Mouse (Mus musculus): ENCODE data around the gene Lzts2. TPM values are rescaled to one million over a fixed set of nuclear protein-coding genes. Genes with fewer than 3 reads are reported as not detected.

The Lzts2 gene
- polyA plus RNA-seq, 1 experiment from 2014 or later = 38.0 TPM

DNA sequence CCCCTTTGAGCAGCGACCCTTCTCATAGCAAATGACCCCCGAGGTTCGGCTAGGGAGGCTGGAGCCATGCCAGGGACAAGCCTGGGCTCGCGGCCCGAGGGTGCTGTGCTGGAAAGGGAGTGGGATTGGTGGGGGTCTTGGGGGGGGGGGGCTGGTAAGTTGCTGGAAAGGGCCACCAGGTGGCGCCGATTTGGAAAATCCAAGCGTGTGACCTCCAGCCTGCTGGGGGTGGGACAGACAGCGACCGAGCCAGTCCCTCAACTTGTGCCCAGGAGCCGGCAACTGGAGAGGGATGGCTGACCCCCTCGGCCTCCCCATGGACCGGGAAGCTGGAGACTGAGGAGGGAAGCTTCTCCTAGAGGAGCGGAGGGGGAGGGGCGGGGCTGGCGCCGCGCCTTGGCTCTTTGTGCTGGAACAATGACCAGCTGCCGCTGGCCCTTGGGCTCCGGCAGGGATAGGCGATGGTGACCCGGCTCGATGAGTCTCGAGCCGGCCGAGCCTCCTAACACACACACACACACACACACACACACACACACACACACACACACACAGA is 3.1 kb downstream of the Lzts2 start:
- H3K4me2 ChIP-seq (ENCODE audit: low read depth, low read length) = peak overlapping the region; percentile 96
- under 1% methylated on average over 26 of the region's 27 CpGs for WGBS
- peaks cover 6% of the 10 kb centered on the region for H3K36me3 ChIP-seq (ENCODE audit: control insufficient read depth, insufficient read depth)
- peaks cover 53% of the 10 kb centered on the region for H3K4me1 ChIP-seq (ENCODE audit: control insufficient read depth, insufficient read depth, low read length)
- H3K9me3 ChIP-seq (replicated peaks; ENCODE audit: control insufficient read depth, low read length) = no peaks in the 10 kb centered on the region
- no peaks in the 10 kb centered on the region for H3K27me3 ChIP-seq (ENCODE audit: control insufficient read depth, insufficient read depth, low read length)
- H3K27ac ChIP-seq (ENCODE audit: low read length) = peak overlapping the region; percentile 100
- H3K9ac ChIP-seq (ENCODE audit: low read length) = peak overlapping the region; percentile 95
- peak; percentile 49 for ATAC-seq (replicated peaks; ENCODE audit: extremely low read depth, insufficient read depth, low FRiP score)
- peak overlapping the region; percentile 79 for H3K4me3 ChIP-seq (ENCODE audit: low read length)

DNA sequence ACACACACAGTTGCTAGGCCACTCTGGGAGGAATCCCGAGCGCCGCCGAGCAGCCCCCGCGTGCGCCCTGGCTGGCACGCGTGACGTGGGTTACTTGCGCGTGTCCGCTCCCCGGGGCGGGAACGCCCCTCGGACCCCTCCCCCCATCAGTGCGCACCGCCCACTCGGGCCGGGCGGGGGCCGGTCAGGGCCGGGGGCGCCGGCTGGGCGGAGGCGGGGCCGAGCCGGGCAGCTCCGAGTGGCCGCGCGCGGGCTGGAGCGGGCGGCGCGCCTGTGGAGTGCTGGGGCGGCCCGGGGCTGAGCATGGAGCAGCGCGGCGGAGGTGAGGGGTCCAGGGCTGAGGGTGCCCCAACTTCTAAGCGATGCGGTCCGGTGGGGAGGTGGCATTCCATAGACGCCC is 3.7 kb downstream of the Lzts2 start:
- ATAC-seq (replicated peaks; ENCODE audit: extremely low read depth, insufficient read depth, low FRiP score) = peak; percentile 65
- Histone ChIP-seq H3K27ac (ENCODE audit: low read length) (peak overlapping the region; percentile 100), H3K36me3 (ENCODE audit: control insufficient read depth, insufficient read depth) (peaks cover 9% of the 10 kb centered on the region), H3K27me3 (ENCODE audit: control insufficient read depth, insufficient read depth, low read length) (no peaks in the 10 kb centered on the region), H3K4me1 (ENCODE audit: control insufficient read depth, insufficient read depth, low read length) (peaks cover 50% of the 10 kb centered on the region), H3K9ac (ENCODE audit: low read length) (peak overlapping the region; percentile 95), H3K4me3 (ENCODE audit: low read length) (peak overlapping the region; percentile 79), H3K4me2 (ENCODE audit: low read depth, low read length) (peak overlapping the region; percentile 96), H3K9me3 (replicated peaks; ENCODE audit: control insufficient read depth, low read length) (no peaks in the 10 kb centered on the region)
- under 1% methylated on average over 45 of the region's 48 CpGs for WGBS

DNA sequence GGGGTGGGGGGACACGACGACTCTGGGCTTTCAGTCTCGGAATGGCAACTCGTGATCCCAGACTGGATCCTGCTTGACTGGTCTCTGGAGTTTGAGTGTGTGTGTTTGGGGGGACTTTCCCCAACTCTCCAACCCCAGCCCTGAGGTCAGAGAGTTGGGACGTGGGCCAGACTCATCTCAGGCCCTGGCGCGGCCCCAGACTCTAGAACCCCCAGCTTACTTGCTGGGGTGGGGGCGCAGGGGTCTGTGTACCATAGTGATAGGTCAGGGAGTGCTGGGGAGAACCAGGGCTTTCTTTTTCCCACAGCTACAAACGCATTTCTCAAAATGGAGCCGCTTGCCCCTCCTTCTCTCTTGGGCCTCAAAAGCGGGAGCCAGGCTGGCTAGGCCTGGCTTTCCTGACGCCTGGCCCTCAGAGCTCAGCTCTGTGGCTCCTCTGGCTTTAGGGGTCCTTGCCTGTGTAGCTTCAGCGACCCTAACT is 4.2 kb downstream of the Lzts2 start:
- Histone ChIP-seq H3K36me3 (ENCODE audit: control insufficient read depth, insufficient read depth) (peaks cover 9% of the 10 kb centered on the region), H3K4me1 (ENCODE audit: control insufficient read depth, insufficient read depth, low read length) (peaks cover 47% of the 10 kb centered on the region), H3K27ac (ENCODE audit: low read length) (peak overlapping the region; percentile 100), H3K9ac (ENCODE audit: low read length) (peak overlapping the region; percentile 95), H3K4me3 (ENCODE audit: low read length) (peak overlapping the region; percentile 79), H3K27me3 (ENCODE audit: control insufficient read depth, insufficient read depth, low read length) (no peaks in the 10 kb centered on the region), H3K4me2 (ENCODE audit: low read depth, low read length) (peak overlapping the region; percentile 96), H3K9me3 (replicated peaks; ENCODE audit: control insufficient read depth, low read length) (no peaks in the 10 kb centered on the region)
- no peak for ATAC-seq (replicated peaks; ENCODE audit: extremely low read depth, insufficient read depth, low FRiP score)
- 3% methylated on average over 13 of the region's 13 CpGs for whole genome bisulfite sequencing

DNA sequence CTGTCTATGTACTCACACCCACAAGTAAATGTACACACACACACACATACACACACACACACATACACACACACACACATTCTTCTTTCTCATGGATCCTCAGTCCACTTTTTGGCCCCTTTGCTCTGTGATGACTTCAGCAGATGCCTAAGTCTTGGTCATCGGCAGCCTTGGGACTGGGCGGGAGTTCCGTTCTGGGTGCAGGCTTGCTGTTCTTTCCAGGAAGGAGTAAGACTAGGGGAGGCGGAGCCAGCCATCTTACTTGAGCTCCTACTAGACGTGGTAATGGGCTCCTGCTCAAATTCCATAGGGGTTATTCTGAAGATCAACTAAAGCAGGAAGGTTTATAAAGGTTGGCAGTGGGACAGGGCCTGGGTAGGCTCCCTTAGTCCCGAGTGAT is 6.1 kb downstream of the Lzts2 start:
- H3K9ac ChIP-seq (ENCODE audit: low read length) = peak overlapping the region; percentile 27
- 54% methylated on average over 6 of the region's 6 CpGs for WGBS
- no peaks in the 10 kb centered on the region for H3K9me3 ChIP-seq (replicated peaks; ENCODE audit: control insufficient read depth, low read length)
- H3K4me2 ChIP-seq (ENCODE audit: low read depth, low read length) = peak overlapping the region; percentile 38
- no peak overlapping the region; the same call in 1 of the 2 replicates for H3K27ac ChIP-seq (ENCODE audit: low read length)
- peaks cover 34% of the 10 kb centered on the region for H3K4me1 ChIP-seq (ENCODE audit: control insufficient read depth, insufficient read depth, low read length)
- no peaks in the 10 kb centered on the region for H3K27me3 ChIP-seq (ENCODE audit: control insufficient read depth, insufficient read depth, low read length)
- peak overlapping the region; percentile 8 for H3K4me3 ChIP-seq (ENCODE audit: low read length)
- no peak for ATAC-seq (replicated peaks; ENCODE audit: extremely low read depth, insufficient read depth, low FRiP score)
- peaks cover 26% of the 10 kb centered on the region for H3K36me3 ChIP-seq (ENCODE audit: control insufficient read depth, insufficient read depth)

DNA sequence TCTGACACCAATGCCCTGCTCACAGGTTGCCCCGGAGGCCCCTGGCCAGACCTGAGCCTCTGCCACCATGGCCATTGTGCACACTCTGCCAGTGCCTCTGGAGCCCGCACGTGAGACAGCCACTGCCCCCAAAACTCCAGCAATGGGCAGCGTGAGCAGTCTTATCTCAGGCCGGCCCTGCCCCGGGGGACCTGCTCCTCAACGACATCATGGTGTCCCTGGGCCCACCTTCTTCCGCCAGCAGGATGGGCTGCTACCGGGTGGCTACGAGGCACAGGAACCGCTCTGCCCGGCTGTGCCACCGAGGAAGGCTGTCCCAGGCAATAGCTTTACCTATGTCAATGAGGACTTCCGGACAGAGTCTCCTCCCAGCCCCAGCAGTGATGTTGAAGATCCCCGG is 7.1 kb downstream of the Lzts2 start:
- H3K27me3 ChIP-seq (ENCODE audit: control insufficient read depth, insufficient read depth, low read length) = no peaks in the 10 kb centered on the region
- H3K9me3 ChIP-seq (replicated peaks; ENCODE audit: control insufficient read depth, low read length) = no peaks in the 10 kb centered on the region
- no peak overlapping the region for H3K4me3 ChIP-seq (ENCODE audit: low read length)
- H3K4me1 ChIP-seq (ENCODE audit: control insufficient read depth, insufficient read depth, low read length) = peaks cover 32% of the 10 kb centered on the region
- WGBS = 71% methylated on average over 15 of the region's 15 CpGs
- 0 out of 2 replicates have a peak overlapping the region, but pooled peaks have one; percentile 25 for H3K9ac ChIP-seq (ENCODE audit: low read length)
- no peak overlapping the region for H3K27ac ChIP-seq (ENCODE audit: low read length)
- peaks cover 36% of the 10 kb centered on the region for H3K36me3 ChIP-seq (ENCODE audit: control insufficient read depth, insufficient read depth)
- peak overlapping the region; percentile 38; the same call in 1 of the 2 replicates for H3K4me2 ChIP-seq (ENCODE audit: low read depth, low read length)
- no peak for ATAC-seq (replicated peaks; ENCODE audit: extremely low read depth, insufficient read depth, low FRiP score)

DNA sequence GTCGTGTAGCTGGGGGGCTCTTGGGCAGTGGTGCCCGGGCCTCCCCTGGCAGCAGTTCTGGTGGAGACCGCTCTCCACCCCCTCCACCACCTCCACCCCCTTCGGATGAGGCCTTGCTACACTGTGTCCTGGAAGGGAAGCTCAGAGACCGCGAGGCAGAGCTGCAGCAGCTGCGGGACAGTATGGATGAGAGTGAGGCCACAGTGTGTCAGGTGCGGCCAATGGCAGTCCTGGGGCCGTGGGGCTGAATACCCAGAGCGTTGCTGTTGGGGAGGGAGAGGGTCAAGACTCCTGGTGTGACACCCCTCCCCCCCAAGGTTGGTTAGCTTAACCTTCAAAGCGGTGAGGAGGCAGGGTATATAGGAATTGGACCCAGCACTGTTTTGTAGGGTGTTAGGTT is 9.8 kb downstream of the Lzts2 start:
- no peak for ATAC-seq (replicated peaks; ENCODE audit: extremely low read depth, insufficient read depth, low FRiP score)
- Histone ChIP-seq H3K4me1 (ENCODE audit: control insufficient read depth, insufficient read depth, low read length) (peaks cover 29% of the 10 kb centered on the region), H3K36me3 (ENCODE audit: control insufficient read depth, insufficient read depth) (peaks cover 52% of the 10 kb centered on the region), H3K4me2 (ENCODE audit: low read depth, low read length) (no peak overlapping the region), H3K27ac (ENCODE audit: low read length) (no peak overlapping the region), H3K9me3 (replicated peaks; ENCODE audit: control insufficient read depth, low read length) (no peaks in the 10 kb centered on the region), H3K4me3 (ENCODE audit: low read length) (no peak overlapping the region), H3K9ac (ENCODE audit: low read length) (no peak overlapping the region), H3K27me3 (ENCODE audit: control insufficient read depth, insufficient read depth, low read length) (no peaks in the 10 kb centered on the region)
- 81% methylated on average over 11 of the region's 11 CpGs for WGBS

DNA sequence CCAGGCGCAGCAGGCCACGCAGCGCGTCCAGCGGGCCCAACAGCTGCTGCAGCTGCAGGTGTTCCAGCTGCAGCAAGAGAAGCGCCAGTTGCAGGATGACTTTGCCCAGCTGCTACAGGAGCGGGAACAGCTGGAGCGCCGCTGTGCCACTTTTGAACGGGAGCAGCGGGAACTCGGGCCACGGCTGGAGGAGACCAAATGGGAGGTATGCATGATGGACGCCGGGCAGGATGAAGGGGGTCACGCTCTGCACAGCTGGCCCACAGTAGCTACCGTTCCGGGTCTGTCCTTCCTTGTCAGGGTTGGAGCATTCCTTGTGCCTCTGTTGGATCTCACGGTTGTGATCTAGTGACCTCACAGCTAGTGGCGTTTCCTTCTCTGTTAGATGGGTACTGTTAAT is 10.6 kb downstream of the Lzts2 start:
- WGBS = 88% methylated on average over 20 of the region's 20 CpGs
- Histone ChIP-seq H3K4me3 (ENCODE audit: low read length) (no peak overlapping the region), H3K36me3 (ENCODE audit: control insufficient read depth, insufficient read depth) (peaks cover 52% of the 10 kb centered on the region), H3K9me3 (replicated peaks; ENCODE audit: control insufficient read depth, low read length) (no peaks in the 10 kb centered on the region), H3K27ac (ENCODE audit: low read length) (no peak overlapping the region), H3K9ac (ENCODE audit: low read length) (no peak overlapping the region), H3K4me2 (ENCODE audit: low read depth, low read length) (no peak overlapping the region), H3K4me1 (ENCODE audit: control insufficient read depth, insufficient read depth, low read length) (peaks cover 21% of the 10 kb centered on the region), H3K27me3 (ENCODE audit: control insufficient read depth, insufficient read depth, low read length) (no peaks in the 10 kb centered on the region)
- no peak for ATAC-seq (replicated peaks; ENCODE audit: extremely low read depth, insufficient read depth, low FRiP score)

DNA sequence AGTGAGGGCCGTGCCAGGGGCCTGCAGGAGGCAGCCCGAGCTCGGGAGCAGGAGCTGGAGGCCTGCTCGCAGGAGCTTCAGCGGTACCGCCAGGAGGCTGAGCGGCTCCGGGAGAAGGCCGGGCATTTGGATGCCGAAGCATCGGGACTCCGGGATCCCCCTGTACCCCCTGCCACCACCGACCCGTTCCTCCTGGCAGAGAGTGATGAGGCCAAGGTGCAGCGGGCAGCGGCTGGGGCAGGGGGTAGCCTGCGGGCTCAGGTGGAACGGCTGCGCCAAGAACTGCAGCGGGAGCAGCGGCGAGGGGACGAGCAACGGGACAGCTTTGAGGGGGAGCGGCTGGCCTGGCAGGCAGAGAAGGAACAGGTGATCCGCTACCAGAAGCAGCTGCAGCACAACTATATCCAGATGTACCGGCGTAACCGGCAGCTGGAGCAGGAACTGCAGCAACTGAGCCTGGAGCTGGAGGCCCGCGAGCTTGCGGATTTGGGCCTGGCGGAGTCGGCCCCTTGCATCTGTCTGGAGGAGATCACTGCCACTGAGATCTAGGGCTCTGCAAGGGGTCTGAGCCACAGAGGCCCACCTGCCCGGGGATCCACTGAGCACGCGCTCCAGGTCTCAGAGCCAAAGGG is 11.8 kb downstream of the Lzts2 start:
- Histone ChIP-seq H3K9me3 (replicated peaks; ENCODE audit: control insufficient read depth, low read length) (no peaks in the 10 kb centered on the region), H3K9ac (ENCODE audit: low read length) (no peak overlapping the region), H3K36me3 (ENCODE audit: control insufficient read depth, insufficient read depth) (peaks cover 52% of the 10 kb centered on the region), H3K4me3 (ENCODE audit: low read length) (no peak overlapping the region), H3K4me1 (ENCODE audit: control insufficient read depth, insufficient read depth, low read length) (peaks cover 20% of the 10 kb centered on the region), H3K27me3 (ENCODE audit: control insufficient read depth, insufficient read depth, low read length) (no peaks in the 10 kb centered on the region), H3K27ac (ENCODE audit: low read length) (no peak overlapping the region), H3K4me2 (ENCODE audit: low read depth, low read length) (no peak overlapping the region)
- no peak for ATAC-seq (replicated peaks; ENCODE audit: extremely low read depth, insufficient read depth, low FRiP score)
- 91% methylated on average over 37 of the region's 37 CpGs for WGBS

DNA sequence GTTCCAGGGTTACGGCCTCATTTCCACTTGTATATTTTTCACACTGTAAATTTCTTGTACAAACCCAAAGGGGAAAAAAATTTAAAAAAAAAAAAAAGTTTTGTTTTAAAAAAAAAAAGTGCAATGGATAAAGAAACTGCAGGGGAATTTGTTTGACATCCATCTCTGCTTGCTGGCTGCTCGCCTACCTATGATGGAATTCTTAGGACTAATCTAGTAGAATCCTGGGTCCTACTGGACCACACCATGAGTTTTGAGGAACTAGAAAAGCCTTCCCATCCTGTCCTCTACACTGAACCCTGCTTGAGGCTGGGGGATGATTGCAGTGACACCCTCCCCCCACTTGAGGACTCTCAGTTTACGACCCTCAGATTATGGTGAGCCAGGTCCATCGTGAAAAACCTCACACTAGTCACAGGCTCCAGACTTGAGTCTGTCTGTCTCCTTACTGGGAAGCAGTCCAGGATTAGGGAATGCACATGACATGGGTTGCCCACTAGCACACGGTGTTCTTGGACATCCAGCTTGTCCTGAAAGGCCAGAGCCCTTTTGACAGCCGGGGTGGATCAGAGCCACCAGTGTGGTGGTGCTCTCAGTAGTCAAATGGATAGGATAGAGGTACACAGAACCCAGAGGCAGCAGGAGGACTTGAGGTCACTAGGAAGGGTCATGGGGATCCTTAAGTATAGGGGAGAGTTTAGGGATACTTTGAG is 12.9 kb downstream of the Lzts2 start:
- ATAC-seq (replicated peaks; ENCODE audit: extremely low read depth, insufficient read depth, low FRiP score) = no peak
- H3K4me3 ChIP-seq (ENCODE audit: low read length) = no peak overlapping the region
- H3K36me3 ChIP-seq (ENCODE audit: control insufficient read depth, insufficient read depth) = peaks cover 46% of the 10 kb centered on the region
- 62% methylated on average over 6 of the region's 6 CpGs for WGBS
- H3K9ac ChIP-seq (ENCODE audit: low read length) = no peak overlapping the region
- no peaks in the 10 kb centered on the region for H3K9me3 ChIP-seq (replicated peaks; ENCODE audit: control insufficient read depth, low read length)
- no peak overlapping the region; the same call in none of the 2 replicates for H3K27ac ChIP-seq (ENCODE audit: low read length)
- H3K4me1 ChIP-seq (ENCODE audit: control insufficient read depth, insufficient read depth, low read length) = peaks cover 25% of the 10 kb centered on the region
- H3K27me3 ChIP-seq (ENCODE audit: control insufficient read depth, insufficient read depth, low read length) = no peaks in the 10 kb centered on the region
- H3K4me2 ChIP-seq (ENCODE audit: low read depth, low read length) = no peak overlapping the region
